Mouse (Mus musculus) ES-Bruce4 (cell line): ENCODE data around the gene Auts2. TPM values are rescaled to one million over a fixed set of nuclear protein-coding genes. Genes with fewer than 3 reads are reported as not detected.

Experiments
- H3K27ac ChIP-seq: 2 replicates; pipeline ENCODE4 v1.5.1; 2012; ENCODE audit warnings: low read length, inconsistent platforms; ENCODE audit not compliant: insufficient read depth
- H3K27me3 ChIP-seq: 2 replicates; pipeline ENCODE4 v1.6.1; 2012; ENCODE audit warnings: mild to moderate bottlenecking, low read length, inconsistent platforms; ENCODE audit not compliant: control insufficient read depth, poor library complexity, insufficient read depth, severe bottlenecking
- H3K36me3 ChIP-seq: 2 replicates; pipeline ENCODE4 v1.6.1; 2012; ENCODE audit warnings: inconsistent platforms, mild to moderate bottlenecking, low read length, moderate library complexity; ENCODE audit not compliant: control insufficient read depth, poor library complexity, insufficient read depth, severe bottlenecking
- H3K4me1 ChIP-seq: one replicate; pipeline ENCODE4 v1.8.1; 2011; ENCODE audit warnings: low read length; ENCODE audit not compliant: control insufficient read depth, insufficient read depth
- H3K4me3 ChIP-seq: 2 replicates; pipeline ENCODE4 v1.5.1; 2011; ENCODE audit warnings: low read depth, mild to moderate bottlenecking, low read length
- H3K9ac ChIP-seq: 2 replicates; pipeline ENCODE4 v1.6.1; 2012; ENCODE audit warnings: low read depth, mild to moderate bottlenecking, inconsistent platforms; ENCODE audit not compliant: poor library complexity, severe bottlenecking
- H3K9me3 ChIP-seq: replicated peaks from 2 replicates; pipeline ENCODE4 v1.6.1; 2012; ENCODE audit warnings: mild to moderate bottlenecking, low read length, inconsistent platforms; ENCODE audit not compliant: control insufficient read depth, poor library complexity, insufficient read depth, severe bottlenecking
- CTCF ChIP-seq: IDR thresholded peaks from one replicate; pipeline ENCODE4 v1.8.1; 2011; ENCODE audit warnings: low read depth, low read length
- EP300 ChIP-seq: IDR thresholded peaks from 2 replicates; pipeline ENCODE4 v1.6.1; 2011; ENCODE audit warnings: low read depth, low read length; ENCODE audit not compliant: insufficient read depth
- POLR2A ChIP-seq: IDR thresholded peaks from one replicate; pipeline ENCODE4 v1.8.1; 2011; ENCODE audit warnings: low read length; ENCODE audit not compliant: insufficient read depth
- polyA plus RNA-seq: library from polyadenylated mRNA; stranded (reverse); fragments of >200 nt; gene quantifications from 2 replicates; pipeline ENCODE4 v1.2.4, GENCODE M21; 2011; ENCODE audit warnings: low read depth; ENCODE audit not compliant: missing spikeins, insufficient read depth, insufficient read length

Gene Auts2
- polyA plus RNA-seq, 1 experiment: 23.4 TPM

- TF ChIP-seq CTCF (no peak), POLR2A (no peak), EP300 (no peak)
- no peak overlapping the region for H3K4me3 ChIP-seq
- no peaks in the 10 kb centered on the region for H3K9me3 ChIP-seq
Observed at GRCm38 (mm10) chr5:131733324-131733660, 809.9 kb downstream of the Auts2 start.

DNA sequence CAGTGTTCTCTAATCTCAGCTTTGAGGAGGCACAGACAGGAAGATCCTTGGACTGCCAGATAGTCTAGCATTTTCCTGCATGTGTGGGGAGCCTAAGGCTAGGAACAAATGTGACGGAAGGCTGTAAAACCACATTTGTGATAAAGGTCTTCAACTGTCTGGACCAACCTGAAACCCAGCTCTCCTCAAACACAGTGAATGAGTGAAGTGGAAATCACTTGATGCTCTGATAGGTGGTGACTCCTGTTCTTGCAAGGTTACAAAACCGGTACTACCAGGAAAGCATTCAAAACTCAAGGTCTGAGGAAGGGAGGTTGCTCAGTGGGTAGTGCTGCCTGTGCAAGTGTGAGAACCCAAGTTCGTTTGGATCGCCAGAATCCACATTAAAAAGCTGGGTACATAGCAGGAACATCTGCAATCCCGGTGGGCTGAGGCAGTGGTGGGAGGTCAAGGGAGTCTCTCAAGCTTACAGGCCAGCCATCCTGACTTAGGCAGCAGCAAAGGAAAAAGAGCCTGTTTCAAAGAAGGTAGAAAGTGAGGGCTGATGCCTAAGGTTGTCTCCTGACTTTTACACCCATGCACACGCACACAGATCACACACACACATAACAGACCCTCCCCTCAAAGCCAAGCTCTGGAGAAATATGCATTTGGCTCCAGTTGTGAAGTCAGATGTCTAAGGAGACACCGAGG lies 810.4 kb downstream of the Auts2 start:
- TF ChIP-seq CTCF (no peak), POLR2A (no peak), EP300 (no peak)
- H3K36me3 ChIP-seq: no peaks in the 10 kb centered on the region
- no peak overlapping the region for H3K27ac ChIP-seq
- H3K27me3 ChIP-seq: no peaks in the 10 kb centered on the region
- H3K9me3 ChIP-seq: no peaks in the 10 kb centered on the region
- H3K9ac ChIP-seq: no peak overlapping the region
- no peak overlapping the region for H3K4me3 ChIP-seq
- H3K4me1 ChIP-seq: no peaks in the 10 kb centered on the region

More at GRCm38 (mm10) chr5:131733324-131733660, 809.9 kb downstream of the Auts2 start:
- Histone ChIP-seq H3K27me3 (no peaks in the 10 kb centered on the region), H3K27ac (no peak overlapping the region), H3K4me1 (no peaks in the 10 kb centered on the region), H3K9ac (no peak overlapping the region), H3K36me3 (no peaks in the 10 kb centered on the region)

- Histone ChIP-seq H3K36me3 (no peaks in the 10 kb centered on the region), H3K9ac (no peak overlapping the region), H3K9me3 (no peaks in the 10 kb centered on the region), H3K4me1 (no peaks in the 10 kb centered on the region), H3K27ac (no peak overlapping the region), H3K4me3 (no peak overlapping the region), H3K27me3 (no peaks in the 10 kb centered on the region)
- no peak for TF ChIP-seq CTCF
- no peak for TF ChIP-seq POLR2A
- no peak for TF ChIP-seq EP300
Observed at GRCm38 (mm10) chr5:131729456-131729855, 813.7 kb downstream of the Auts2 start.

- no peak overlapping the region for H3K4me3 ChIP-seq
Observed at GRCm38 (mm10) chr5:131727909-131728308, 815.2 kb downstream of the Auts2 start.

GRCm38 (mm10) chr5:131724508-131724907 lies 818.6 kb downstream of the Auts2 start:
- no peak for TF ChIP-seq CTCF
- TF ChIP-seq POLR2A: no peak
- no peak for TF ChIP-seq EP300
- no peaks in the 10 kb centered on the region for H3K4me1 ChIP-seq
- no peaks in the 10 kb centered on the region for H3K27me3 ChIP-seq
- no peak overlapping the region for H3K27ac ChIP-seq
- H3K9me3 ChIP-seq: no peaks in the 10 kb centered on the region
- H3K36me3 ChIP-seq: no peaks in the 10 kb centered on the region
- H3K9ac ChIP-seq: no peak overlapping the region
- no peak overlapping the region for H3K4me3 ChIP-seq

More at GRCm38 (mm10) chr5:131727909-131728308, 815.2 kb downstream of the Auts2 start:
- H3K36me3 ChIP-seq: no peaks in the 10 kb centered on the region
- no peak overlapping the region for H3K9ac ChIP-seq
- H3K27me3 ChIP-seq: no peaks in the 10 kb centered on the region
- no peaks in the 10 kb centered on the region for H3K4me1 ChIP-seq
- no peaks in the 10 kb centered on the region for H3K9me3 ChIP-seq
- TF ChIP-seq EP300: no peak
- TF ChIP-seq CTCF: no peak
- TF ChIP-seq POLR2A: no peak
- no peak overlapping the region for H3K27ac ChIP-seq

DNA sequence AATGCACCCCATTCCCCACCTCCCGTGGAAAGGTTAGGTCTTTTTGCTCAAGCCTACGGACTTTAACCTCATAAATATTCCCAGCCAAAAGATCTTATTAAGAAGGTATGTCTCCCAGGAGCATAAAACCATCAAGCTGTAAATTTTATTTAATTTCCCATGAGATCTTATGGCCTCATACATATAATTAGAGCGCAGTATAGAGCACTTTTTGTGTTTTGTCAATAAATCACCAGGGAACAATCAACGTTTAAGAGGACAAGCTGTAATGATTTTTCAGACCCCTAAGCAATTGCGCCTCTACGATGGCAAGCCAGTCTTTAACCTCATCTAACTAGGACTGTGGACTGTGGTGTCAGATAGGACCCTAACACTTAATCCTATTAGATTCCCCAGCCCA lies 820.4 kb downstream of the Auts2 start:
- no peak overlapping the region for H3K27ac ChIP-seq
- no peak overlapping the region for H3K9ac ChIP-seq
- H3K4me1 ChIP-seq: no peaks in the 10 kb centered on the region
- H3K4me3 ChIP-seq: no peak overlapping the region
- no peaks in the 10 kb centered on the region for H3K36me3 ChIP-seq
- no peaks in the 10 kb centered on the region for H3K27me3 ChIP-seq
- no peak for TF ChIP-seq POLR2A
- TF ChIP-seq CTCF: no peak
- no peak for TF ChIP-seq EP300
- no peaks in the 10 kb centered on the region for H3K9me3 ChIP-seq
